Mouse (Mus musculus): Measurements from ENCODE around the gene Tgfa. TPM values are rescaled to one million over a fixed set of nuclear protein-coding genes. Genes with fewer than 3 reads are reported as not detected.

Tgfa gene
- total and polyA plus RNA-seq, 2 experiments from 2014 or later, result 1.1 to 7.2 TPM

DNA sequence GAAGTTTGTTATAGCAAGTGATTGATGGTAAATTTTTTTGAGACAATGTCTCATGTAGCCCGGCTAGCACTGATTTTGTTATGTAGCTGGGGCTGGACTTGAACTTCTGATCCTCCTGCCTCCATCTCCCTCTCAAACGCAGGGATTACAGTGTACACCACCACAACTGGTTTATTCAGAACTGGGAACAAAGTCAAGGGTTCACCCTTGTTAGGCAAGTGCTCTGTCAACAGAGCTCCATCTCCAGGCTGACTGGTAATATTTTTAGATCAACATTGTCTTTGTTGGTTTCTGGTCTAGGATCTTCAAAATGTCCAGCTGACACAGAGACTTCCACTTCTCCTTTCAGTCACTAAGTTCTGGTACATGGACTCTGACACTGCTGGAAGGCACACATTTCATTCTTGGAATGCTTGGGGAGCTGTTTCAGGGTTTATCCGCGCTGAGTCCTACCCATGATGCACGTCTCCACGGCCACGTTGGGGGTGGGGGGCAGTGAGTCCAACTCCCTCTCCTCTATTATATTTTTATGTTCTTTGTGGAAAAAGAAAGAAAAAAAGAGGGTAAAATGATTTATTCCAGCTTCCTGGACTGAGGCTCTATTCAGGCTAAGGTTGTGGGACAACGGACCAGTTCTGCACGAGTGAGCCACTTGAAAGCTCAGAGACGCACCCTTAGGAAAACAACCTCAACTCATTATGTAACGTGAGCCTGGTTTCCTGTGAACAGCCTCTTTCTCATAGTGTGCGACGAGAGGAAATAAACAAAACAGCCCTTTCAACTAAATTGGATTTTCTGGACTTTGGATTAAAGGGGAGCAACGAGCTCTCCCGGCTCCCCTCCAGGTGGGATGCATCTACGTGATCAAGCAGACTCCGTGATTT lies 14.4 kb downstream of the Tgfa start:
- H3K36me3 ChIP-seq (replicated peaks; ENCODE audit: control insufficient read depth, insufficient read depth, low read length), result no peaks in the 10 kb centered on the region
- H3K27ac ChIP-seq (ENCODE audit: low read depth), result no peak overlapping the region
- no peak overlapping the region for H3K9ac ChIP-seq (replicated peaks; ENCODE audit: low read depth, low read length)
- DNase-seq (ENCODE audit: low spot score), result no peak
- H3K4me1 ChIP-seq (ENCODE audit: control insufficient read depth, insufficient read depth), result no peaks in the 10 kb centered on the region
- peak overlapping the region; percentile 5; the same call in 1 of the 2 replicates for H3K4me3 ChIP-seq (ENCODE audit: low read depth, low read length)
- no peak for ATAC-seq (ENCODE audit: insufficient read depth, low read depth)
- WGBS, result 31% methylated on average over 17 of the region's 17 CpGs
- H3K9me3 ChIP-seq (replicated peaks; ENCODE audit: control insufficient read depth, low read length), result no peaks in the 10 kb centered on the region
- no peaks in the 10 kb centered on the region for H3K27me3 ChIP-seq (ENCODE audit: control insufficient read depth, insufficient read depth, low read length)
- TF ChIP-seq EP300 (IDR thresholded peaks at IDR 0.05; ENCODE audit: low read depth) (no peak), CTCF (IDR thresholded peaks at IDR 0.05; ENCODE audit: low read depth) (no peak)
- peak overlapping the region; percentile 42 for H3K4me2 ChIP-seq (ENCODE audit: low read depth, low read length)

DNA sequence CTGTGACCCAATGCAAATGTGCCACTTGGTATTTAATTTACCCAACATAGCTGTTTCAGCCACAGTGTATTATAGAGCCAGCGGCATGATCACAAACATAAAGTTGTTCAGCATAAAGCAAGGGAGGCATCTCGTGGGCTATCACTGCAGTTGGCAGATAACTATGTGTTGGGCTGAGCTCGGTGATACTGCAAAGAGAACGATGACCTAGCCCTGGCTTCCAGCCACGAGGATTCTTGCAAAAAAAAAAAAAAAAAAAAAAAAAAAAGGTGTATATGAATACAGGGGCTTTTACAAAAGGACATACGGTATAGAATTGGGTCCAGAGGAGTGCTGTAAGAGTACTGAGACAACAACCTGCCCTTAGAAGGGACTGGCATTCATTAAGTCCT lies 15.0 kb downstream of the Tgfa start:
- WGBS, result 35% methylated on average over 6 of the region's 6 CpGs
- Histone ChIP-seq H3K4me3 (ENCODE audit: low read depth, low read length) (no peak overlapping the region), H3K27me3 (ENCODE audit: control insufficient read depth, insufficient read depth, low read length) (no peaks in the 10 kb centered on the region), H3K36me3 (replicated peaks; ENCODE audit: control insufficient read depth, insufficient read depth, low read length) (no peaks in the 10 kb centered on the region), H3K9ac (replicated peaks; ENCODE audit: low read depth, low read length) (no peak overlapping the region), H3K4me1 (ENCODE audit: control insufficient read depth, insufficient read depth) (no peaks in the 10 kb centered on the region), H3K27ac (ENCODE audit: low read depth) (no peak overlapping the region), H3K4me2 (ENCODE audit: low read depth, low read length) (peak overlapping the region; percentile 42; the same call in 1 of the 2 replicates), H3K9me3 (replicated peaks; ENCODE audit: control insufficient read depth, low read length) (no peaks in the 10 kb centered on the region)
- DNase-seq (ENCODE audit: low spot score), result no peak
- no peak for ATAC-seq (ENCODE audit: insufficient read depth, low read depth)
- TF ChIP-seq EP300 (IDR thresholded peaks at IDR 0.05; ENCODE audit: low read depth) (no peak), CTCF (IDR thresholded peaks at IDR 0.05; ENCODE audit: low read depth) (no peak)

DNA sequence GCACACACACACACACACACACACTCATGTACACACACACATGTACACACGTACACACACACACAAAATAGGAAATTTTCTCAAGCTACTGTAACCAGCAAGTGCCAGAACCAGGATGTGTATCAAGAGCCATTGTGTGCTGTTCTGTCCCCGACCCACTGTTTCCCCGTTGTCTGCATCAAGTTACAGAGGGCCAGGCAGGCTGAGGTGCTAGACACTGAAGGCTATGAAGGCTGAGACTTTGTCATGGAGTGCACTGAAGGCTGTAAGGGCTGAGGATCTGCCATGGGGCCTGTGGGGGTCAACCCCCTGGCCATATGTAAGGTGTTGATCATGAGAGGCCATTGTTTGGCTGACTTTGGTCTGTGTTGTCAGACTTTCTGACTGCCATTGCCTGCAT lies 15.6 kb downstream of the Tgfa start:
- 74% methylated on average over 3 of the region's 3 CpGs for WGBS
- no peak overlapping the region for H3K4me2 ChIP-seq (ENCODE audit: low read depth, low read length)
- no peaks in the 10 kb centered on the region for H3K36me3 ChIP-seq (replicated peaks; ENCODE audit: control insufficient read depth, insufficient read depth, low read length)
- no peak overlapping the region for H3K9ac ChIP-seq (replicated peaks; ENCODE audit: low read depth, low read length)
- H3K9me3 ChIP-seq (replicated peaks; ENCODE audit: control insufficient read depth, low read length), result no peaks in the 10 kb centered on the region
- no peaks in the 10 kb centered on the region for H3K27me3 ChIP-seq (ENCODE audit: control insufficient read depth, insufficient read depth, low read length)
- TF ChIP-seq EP300 (IDR thresholded peaks at IDR 0.05; ENCODE audit: low read depth) (no peak), CTCF (IDR thresholded peaks at IDR 0.05; ENCODE audit: low read depth) (no peak)
- no peak for DNase-seq (ENCODE audit: low spot score)
- no peaks in the 10 kb centered on the region for H3K4me1 ChIP-seq (ENCODE audit: control insufficient read depth, insufficient read depth)
- H3K4me3 ChIP-seq (ENCODE audit: low read depth, low read length), result no peak overlapping the region
- ATAC-seq (ENCODE audit: insufficient read depth, low read depth), result no peak
- H3K27ac ChIP-seq (ENCODE audit: low read depth), result no peak overlapping the region

DNA sequence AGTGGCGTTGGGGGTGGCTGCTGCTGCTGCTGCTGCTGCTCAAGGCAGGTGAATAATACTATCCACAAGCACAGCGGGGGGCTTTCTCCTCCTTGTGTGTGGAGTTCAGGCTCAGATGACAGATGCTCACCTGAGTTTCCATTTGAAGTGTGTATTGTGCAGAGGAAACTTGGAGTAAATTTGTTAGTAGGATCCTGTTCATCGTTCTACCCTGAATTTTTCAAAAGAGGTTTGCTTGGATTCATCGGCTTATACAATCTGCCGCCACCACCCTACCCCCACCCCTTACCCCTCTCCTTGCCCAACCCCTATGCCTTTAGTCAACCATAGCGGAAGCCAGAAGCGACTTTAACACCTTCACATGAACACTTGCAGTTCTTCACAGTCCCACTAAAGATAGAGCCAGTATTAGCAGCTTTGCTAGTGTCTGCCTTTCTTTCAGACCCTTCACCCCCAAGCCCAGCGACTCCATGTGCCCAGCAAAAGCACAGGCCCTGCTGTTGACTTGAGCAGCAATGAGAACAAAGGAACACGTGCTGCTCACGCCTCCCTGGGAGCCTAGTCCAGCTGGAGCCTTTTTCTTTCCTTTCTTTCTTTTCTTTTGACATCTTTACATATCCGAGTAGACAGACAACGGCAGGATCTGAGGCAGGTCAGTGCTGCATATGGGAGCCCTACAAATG lies 16.2 kb downstream of the Tgfa start:
- H3K4me2 ChIP-seq (ENCODE audit: low read depth, low read length), result no peak overlapping the region
- no peaks in the 10 kb centered on the region for H3K4me1 ChIP-seq (ENCODE audit: control insufficient read depth, insufficient read depth)
- H3K9me3 ChIP-seq (replicated peaks; ENCODE audit: control insufficient read depth, low read length), result no peaks in the 10 kb centered on the region
- H3K4me3 ChIP-seq (ENCODE audit: low read depth, low read length), result no peak overlapping the region
- no peak for DNase-seq (ENCODE audit: low spot score)
- no peak for ATAC-seq (ENCODE audit: insufficient read depth, low read depth)
- H3K27ac ChIP-seq (ENCODE audit: low read depth), result no peak overlapping the region
- no peaks in the 10 kb centered on the region for H3K27me3 ChIP-seq (ENCODE audit: control insufficient read depth, insufficient read depth, low read length)
- no peak for TF ChIP-seq CTCF (IDR thresholded peaks at IDR 0.05; ENCODE audit: low read depth)
- no peak for TF ChIP-seq EP300 (IDR thresholded peaks at IDR 0.05; ENCODE audit: low read depth)
- no peak overlapping the region for H3K9ac ChIP-seq (replicated peaks; ENCODE audit: low read depth, low read length)
- WGBS, result 77% methylated on average over 12 of the region's 12 CpGs
- no peaks in the 10 kb centered on the region for H3K36me3 ChIP-seq (replicated peaks; ENCODE audit: control insufficient read depth, insufficient read depth, low read length)

DNA sequence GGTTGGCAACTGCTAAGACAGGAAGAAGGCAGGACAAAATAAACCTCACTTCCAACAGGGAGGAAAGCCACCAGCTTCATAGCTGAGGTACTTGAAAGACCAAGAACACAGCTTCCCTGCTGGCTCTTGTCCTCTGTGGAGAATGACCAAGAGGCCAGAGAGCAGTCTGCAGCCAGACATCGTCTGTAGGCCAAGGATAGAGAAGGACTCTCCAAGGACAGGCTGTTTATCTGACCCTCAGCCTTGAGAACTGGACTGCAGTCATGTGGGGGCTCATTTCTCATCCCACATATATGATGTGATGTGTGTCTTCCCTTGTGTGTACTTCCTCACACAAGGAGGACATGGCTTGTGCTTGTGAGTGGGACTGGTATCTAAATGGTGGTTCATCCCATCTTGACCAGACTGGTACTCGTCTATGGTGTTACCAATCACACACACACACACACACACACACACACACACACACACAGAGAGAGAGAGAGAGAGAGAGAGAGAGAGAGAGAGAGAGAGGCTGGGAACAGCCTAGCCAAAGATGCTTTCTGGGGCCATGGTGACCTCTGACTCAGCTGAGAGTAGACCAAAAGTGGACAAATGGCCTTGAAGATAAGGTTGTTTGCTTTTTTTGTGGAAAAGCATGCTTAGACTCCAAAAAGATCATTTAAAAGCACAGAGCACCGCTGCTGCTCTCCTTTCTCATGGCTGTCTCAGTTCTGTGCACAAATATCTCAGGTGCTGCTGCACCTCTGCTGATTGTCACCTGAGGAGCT lies 18.0 kb downstream of the Tgfa start:
- Histone ChIP-seq H3K27ac (ENCODE audit: low read depth) (no peak overlapping the region), H3K9ac (replicated peaks; ENCODE audit: low read depth, low read length) (no peak overlapping the region), H3K9me3 (replicated peaks; ENCODE audit: control insufficient read depth, low read length) (no peaks in the 10 kb centered on the region), H3K4me2 (ENCODE audit: low read depth, low read length) (no peak overlapping the region), H3K4me1 (ENCODE audit: control insufficient read depth, insufficient read depth) (no peaks in the 10 kb centered on the region), H3K36me3 (replicated peaks; ENCODE audit: control insufficient read depth, insufficient read depth, low read length) (no peaks in the 10 kb centered on the region), H3K4me3 (ENCODE audit: low read depth, low read length) (no peak overlapping the region), H3K27me3 (ENCODE audit: control insufficient read depth, insufficient read depth, low read length) (no peaks in the 10 kb centered on the region)
- 66% methylated on average over 3 of the region's 3 CpGs for WGBS
- ATAC-seq (ENCODE audit: insufficient read depth, low read depth) (no peak), DNase-seq (ENCODE audit: low spot score) (no peak)
- TF ChIP-seq CTCF (IDR thresholded peaks at IDR 0.05; ENCODE audit: low read depth), result no peak
- TF ChIP-seq EP300 (IDR thresholded peaks at IDR 0.05; ENCODE audit: low read depth), result no peak
